Mouse (Mus musculus) cerebellum, adult 11 months (tissue): ENCODE results near the gene Edil3.
"Not testable (repeated sequence)": the region's sequence is repeated elsewhere in the genome, so short reads cannot be mapped to it uniquely, and the experiment has no call there.

Experiments used
- DNase-seq: peaks from one replicate; pipeline ENCODE4 v3.0.0; 2022

Edil3 gene

GRCm38 (mm10) chr13:89007696-89008427 lies 186.6 kb downstream of the Edil3 start:
- DNase-seq, result no peak

- no peak for DNase-seq
Measured at GRCm38 (mm10) chr13:89012500-89012899, 191.2 kb downstream of the Edil3 start.

- no peak for DNase-seq
Measured at GRCm38 (mm10) chr13:89029817-89030539, 208.7 kb downstream of the Edil3 start.

- DNase-seq, result no peak
Measured at GRCm38 (mm10) chr13:89035711-89036110, 214.4 kb downstream of the Edil3 start.

- DNase-seq, result no peak
Measured at GRCm38 (mm10) chr13:89041495-89041894, 220.2 kb downstream of the Edil3 start.

GRCm38 (mm10) chr13:89070132-89070531 lies 248.9 kb downstream of the Edil3 start:
- not testable (repeated sequence) for DNase-seq

GRCm38 (mm10) chr13:89076212-89076611 lies 254.9 kb downstream of the Edil3 start:
- DNase-seq, result no peak

GRCm38 (mm10) chr13:89105889-89106288 lies 284.6 kb downstream of the Edil3 start:
- no peak for DNase-seq

GRCm38 (mm10) chr13:89117551-89117950 lies 296.3 kb downstream of the Edil3 start:
- DNase-seq, result no peak

GRCm38 (mm10) chr13:89119809-89120208 lies 298.5 kb downstream of the Edil3 start:
- no peak for DNase-seq

- no peak for DNase-seq
Measured at GRCm38 (mm10) chr13:89122511-89123253, 301.4 kb downstream of the Edil3 start.

GRCm38 (mm10) chr13:89123396-89123795 lies 302.1 kb downstream of the Edil3 start:
- DNase-seq, result no peak

GRCm38 (mm10) chr13:89146056-89146547 lies 324.8 kb downstream of the Edil3 start:
- DNase-seq, result no peak

- DNase-seq, result no peak
Measured at GRCm38 (mm10) chr13:89151878-89152277, 330.6 kb downstream of the Edil3 start.

- no peak for DNase-seq
Measured at GRCm38 (mm10) chr13:89167960-89168359, 346.7 kb downstream of the Edil3 start.

- DNase-seq, result no peak
Measured at GRCm38 (mm10) chr13:89170040-89170439, 348.8 kb downstream of the Edil3 start.

- no peak for DNase-seq
Measured at GRCm38 (mm10) chr13:89175154-89175553, 353.9 kb downstream of the Edil3 start.

- no peak for DNase-seq
Measured at GRCm38 (mm10) chr13:89189051-89189450, 367.8 kb downstream of the Edil3 start.

GRCm38 (mm10) chr13:89197019-89197418 lies 375.7 kb downstream of the Edil3 start:
- no peak for DNase-seq

- no peak for DNase-seq
Measured at GRCm38 (mm10) chr13:89199275-89199674, 378.0 kb downstream of the Edil3 start.

- no peak for DNase-seq
Measured at GRCm38 (mm10) chr13:89238104-89238503, 416.8 kb downstream of the Edil3 start.

GRCm38 (mm10) chr13:89253990-89254642 lies 432.8 kb downstream of the Edil3 start:
- DNase-seq, result no peak

GRCm38 (mm10) chr13:89256906-89257305 lies 435.6 kb downstream of the Edil3 start:
- DNase-seq, result no peak
